Mouse (Mus musculus) forebrain, embryonic 11.5 days (tissue): ENCODE results near the gene Tvp23a. TPM values are rescaled to one million over a fixed set of nuclear protein-coding genes. Genes with fewer than 3 reads are reported as not detected.

Experiments used
- ATAC-seq: fragments of 200-750 bp; cut with Nextera tagmentation; replicated peaks from 2 replicates; pipeline ENCODE4 v1.8.0; 2017; ENCODE audit warnings: moderate TSS enrichment; ENCODE audit not compliant: low FRiP score
- DNase-seq: peaks from one replicate; pipeline ENCODE4 v3.0.0-alpha.2; 2017; ENCODE audit warnings: low spot score
- H3K27ac ChIP-seq: fragments of 300-500 bp; sonication (generic); 2 replicates; pipeline ENCODE4 v1.5.1; 2014; ENCODE audit warnings: low read depth, low read length
- H3K27me3 ChIP-seq: fragments of 300-500 bp; sonication (generic); 2 replicates; pipeline ENCODE4 v1.6.1; 2014; ENCODE audit warnings: mild to moderate bottlenecking, low read length, mixed read lengths; ENCODE audit not compliant: control insufficient read depth, insufficient read depth
- H3K36me3 ChIP-seq: fragments of 300-500 bp; sonication (generic); 2 replicates; pipeline ENCODE4 v1.6.1; 2014; ENCODE audit warnings: mild to moderate bottlenecking, low read length, moderate library complexity, mixed read lengths; ENCODE audit not compliant: control insufficient read depth, insufficient read depth
- H3K4me1 ChIP-seq: fragments of 300-500 bp; sonication (generic); replicated peaks from 2 replicates; pipeline ENCODE4 v1.6.1; 2014; ENCODE audit warnings: low read length, mixed read lengths; ENCODE audit not compliant: control insufficient read depth, insufficient read depth
- H3K4me2 ChIP-seq: fragments of 300-500 bp; sonication (generic); 2 replicates; pipeline ENCODE4 v1.6.1; 2014; ENCODE audit warnings: low read depth, mild to moderate bottlenecking, low read length, moderate library complexity, mixed read lengths; ENCODE audit not compliant: severe bottlenecking
- H3K4me3 ChIP-seq: fragments of 300-500 bp; sonication (generic); 2 replicates; pipeline ENCODE4 v1.5.1; 2014; ENCODE audit warnings: low read depth, low read length
- H3K9ac ChIP-seq: fragments of 300-500 bp; sonication (generic); 2 replicates; pipeline ENCODE4 v1.6.1; 2014; ENCODE audit warnings: low read length
- H3K9me3 ChIP-seq: fragments of 300-500 bp; sonication (generic); 2 replicates; pipeline ENCODE4 v1.6.1; 2016; ENCODE audit warnings: low read length, mixed read lengths; ENCODE audit not compliant: control insufficient read depth
- WGBS: fragments of 180-500 bp; shearing (Covaris S2); extraction: QIAGEN DNeasy Blood & Tissue Kit; methylation state at CpG from one replicate; pipeline ENCODE4 v1.1.7; 2014; 5-methylcytosine and 5-hydroxymethylcytosine counted together
- polyA plus RNA-seq: library from polyadenylated mRNA; unstranded; fragments of >200 nt; fragmentation: Nextera tagmentation; extraction: Ambion mirVana; gene quantifications from 2 replicates; pipeline ENCODE4 v1.2.1, GENCODE M21; 2014

Tvp23a gene
- polyA plus RNA-seq, 1 experiment from 2014 or later = 22.8 TPM

- Histone ChIP-seq H3K36me3 (no peaks in the 10 kb centered on the region), H3K9ac (no peak overlapping the region), H3K9me3 (no peaks in the 10 kb centered on the region), H3K4me2 (no peak overlapping the region), H3K4me1 (peaks cover 2% of the 10 kb centered on the region; the same call in 1 of the 2 replicates), H3K27me3 (no peaks in the 10 kb centered on the region; the same call in 1 of the 2 replicates), H3K4me3 (no peak overlapping the region), H3K27ac (no peak overlapping the region)
- 88% methylated on average over 8 of the region's 8 CpGs for WGBS
- no peak for ATAC-seq
- DNase-seq = no peak
Measured at GRCm38 (mm10) chr16:10487895-10488493, 40.8 kb upstream of the Tvp23a start.

- Histone ChIP-seq H3K4me1 (peaks cover 2% of the 10 kb centered on the region; the same call in 1 of the 2 replicates), H3K9ac (no peak overlapping the region), H3K9me3 (no peaks in the 10 kb centered on the region), H3K36me3 (no peaks in the 10 kb centered on the region), H3K27me3 (no peaks in the 10 kb centered on the region; the same call in 1 of the 2 replicates), H3K4me2 (no peak overlapping the region), H3K4me3 (no peak overlapping the region), H3K27ac (no peak overlapping the region)
- 79% methylated on average over 3 of the region's 3 CpGs for WGBS
- ATAC-seq (no peak), DNase-seq (no peak)
Measured at GRCm38 (mm10) chr16:10486993-10487392, 39.8 kb upstream of the Tvp23a start.

- Histone ChIP-seq H3K4me1 (no peaks in the 10 kb centered on the region), H3K27me3 (no peaks in the 10 kb centered on the region), H3K36me3 (no peaks in the 10 kb centered on the region), H3K9me3 (no peaks in the 10 kb centered on the region), H3K4me2 (no peak overlapping the region), H3K4me3 (no peak overlapping the region), H3K27ac (no peak overlapping the region), H3K9ac (no peak overlapping the region)
- DNase-seq = no peak
- WGBS = 71% methylated on average over 4 of the region's 4 CpGs
- ATAC-seq = no peak
Measured at GRCm38 (mm10) chr16:10482343-10482742, 35.2 kb upstream of the Tvp23a start.

DNA sequence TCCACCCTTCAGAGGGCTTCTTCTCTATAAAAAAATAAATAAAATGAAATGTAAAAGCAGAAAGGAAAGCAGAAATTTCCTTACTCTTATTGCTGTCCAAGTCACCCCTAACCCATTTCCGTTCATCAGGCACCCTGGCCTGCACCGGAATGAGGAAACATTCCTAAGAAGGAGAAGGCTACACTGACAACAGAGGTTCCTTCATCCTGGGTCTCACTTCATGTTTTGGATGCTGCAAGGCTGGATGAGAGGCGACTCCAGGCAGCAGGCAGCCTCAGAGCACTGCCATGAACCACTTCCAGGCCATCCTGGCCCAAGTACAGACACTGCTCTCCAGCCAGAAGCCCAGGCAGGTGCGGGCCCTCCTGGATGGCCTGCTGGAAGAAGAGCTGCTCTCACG, 32.7 kb upstream of the Tvp23a start, which contains the start of gene Ciita:
TSS of gene Ciita (plus strand) at position 203 of the 400 bp plus-strand sequence.
- no peak within 1 kb of the TSS for H3K27ac ChIP-seq
- ATAC-seq (no peak), DNase-seq (peak; percentile 23)
- H3K4me1 ChIP-seq = no peaks in the 10 kb centered on the region
- 73% methylated on average over 5 of the region's 5 CpGs for WGBS
- H3K4me2 ChIP-seq = no peak within 1 kb of the TSS
- no peak within 1 kb of the TSS for H3K4me3 ChIP-seq
- H3K9ac ChIP-seq = no peak within 1 kb of the TSS
- no peaks in the 10 kb centered on the region for H3K27me3 ChIP-seq
- no peaks in the 10 kb centered on the region for H3K9me3 ChIP-seq
- H3K36me3 ChIP-seq = no peaks in the 10 kb centered on the region

GRCm38 (mm10) chr16:10475919-10476318, 28.8 kb upstream of the Tvp23a start:
- no peak overlapping the region for H3K4me3 ChIP-seq
- no peaks in the 10 kb centered on the region for H3K9me3 ChIP-seq
- 76% methylated on average over 2 of the region's 2 CpGs for WGBS
- no peaks in the 10 kb centered on the region for H3K4me1 ChIP-seq
- no peaks in the 10 kb centered on the region for H3K27me3 ChIP-seq
- ATAC-seq = no peak
- H3K9ac ChIP-seq = no peak overlapping the region
- peak; percentile 20 for DNase-seq
- no peak overlapping the region for H3K27ac ChIP-seq
- no peaks in the 10 kb centered on the region for H3K36me3 ChIP-seq
- H3K4me2 ChIP-seq = no peak overlapping the region

- H3K36me3 ChIP-seq = no peaks in the 10 kb centered on the region
- no peaks in the 10 kb centered on the region for H3K4me1 ChIP-seq
- no peaks in the 10 kb centered on the region for H3K27me3 ChIP-seq
- ATAC-seq (no peak), DNase-seq (peak; percentile 13)
- no peak overlapping the region for H3K4me3 ChIP-seq
- H3K27ac ChIP-seq = no peak overlapping the region
- H3K9ac ChIP-seq = no peak overlapping the region
- WGBS = 77% methylated on average over 3 of the region's 3 CpGs
- H3K4me2 ChIP-seq = no peak overlapping the region
- no peaks in the 10 kb centered on the region for H3K9me3 ChIP-seq
Measured at GRCm38 (mm10) chr16:10474956-10475355, 27.8 kb upstream of the Tvp23a start.

- H3K4me1 ChIP-seq = no peaks in the 10 kb centered on the region
- H3K4me3 ChIP-seq = no peak overlapping the region
- DNase-seq = peak; percentile 9
- no peak overlapping the region for H3K4me2 ChIP-seq
- 89% methylated on average over 3 of the region's 3 CpGs for WGBS
- no peaks in the 10 kb centered on the region for H3K9me3 ChIP-seq
- ATAC-seq = no peak
- H3K36me3 ChIP-seq = no peaks in the 10 kb centered on the region
- H3K27me3 ChIP-seq = no peaks in the 10 kb centered on the region
- H3K27ac ChIP-seq = no peak overlapping the region
- no peak overlapping the region for H3K9ac ChIP-seq
Measured at GRCm38 (mm10) chr16:10471950-10472349, 24.8 kb upstream of the Tvp23a start.

DNA sequence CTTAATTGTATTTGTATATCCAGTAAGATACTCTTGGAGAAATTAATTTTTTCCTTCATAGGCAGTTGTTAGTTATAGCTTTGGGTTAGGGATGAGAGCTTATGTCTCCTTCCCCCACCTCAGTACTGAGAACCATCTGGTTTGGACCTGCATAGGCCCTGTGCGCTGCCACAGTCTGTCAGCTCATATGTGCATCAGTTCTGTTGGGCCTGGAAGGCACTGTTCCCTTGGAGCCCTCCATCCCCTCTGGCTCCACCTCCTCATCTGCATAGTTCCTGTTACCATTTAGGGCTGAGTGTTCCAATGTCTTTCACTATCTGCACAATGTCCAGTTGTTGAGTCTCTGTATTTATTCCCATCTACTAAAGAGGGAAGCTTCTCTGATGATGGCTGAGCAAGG, 21.0 kb upstream of the Tvp23a start:
- Histone ChIP-seq H3K4me1 (no peaks in the 10 kb centered on the region), H3K4me2 (no peak overlapping the region), H3K9me3 (no peaks in the 10 kb centered on the region), H3K27ac (no peak overlapping the region), H3K27me3 (no peaks in the 10 kb centered on the region), H3K4me3 (no peak overlapping the region), H3K36me3 (no peaks in the 10 kb centered on the region), H3K9ac (no peak overlapping the region)
- peak; percentile 31 for DNase-seq
- WGBS = 82% methylated on average over 1 of the region's 1 CpGs
- ATAC-seq = no peak
